Mouse (Mus musculus) embryonic facial prominence, embryonic 10.5 days (tissue): Measurements from ENCODE around the gene Hist1h3a. TPM values are rescaled to one million over a fixed set of nuclear protein-coding genes. Genes with fewer than 3 reads are reported as not detected.
"Not testable (repeated sequence)": the region's sequence is repeated elsewhere in the genome, so short reads cannot be mapped to it uniquely, and the experiment has no call there.

Experiments
- DNase-seq: peaks from one replicate; pipeline ENCODE4 v3.0.0-alpha.2; 2017; ENCODE audit warnings: low spot score
- H3K27ac ChIP-seq: fragments of 300-500 bp; sonication (generic); replicated peaks from 2 replicates; pipeline ENCODE4 v1.5.1; 2016; ENCODE audit warnings: mild to moderate bottlenecking
- H3K27me3 ChIP-seq: fragments of 300-500 bp; sonication (generic); replicated peaks from 2 replicates; pipeline ENCODE4 v1.6.1; 2016; ENCODE audit warnings: low read depth, mild to moderate bottlenecking; ENCODE audit not compliant: poor library complexity, severe bottlenecking
- H3K36me3 ChIP-seq: fragments of 300-500 bp; sonication (generic); replicated peaks from 2 replicates; pipeline ENCODE4 v1.6.1; 2016; ENCODE audit warnings: mild to moderate bottlenecking, moderate library complexity
- H3K4me1 ChIP-seq: fragments of 300-500 bp; sonication (generic); 2 replicates; pipeline ENCODE4 v1.6.1; 2016
- H3K4me3 ChIP-seq: fragments of 300-500 bp; sonication (generic); 2 replicates; pipeline ENCODE4 v1.5.1; 2016; ENCODE audit warnings: mild to moderate bottlenecking, moderate library complexity
- H3K9me3 ChIP-seq: fragments of 300-500 bp; sonication (generic); 2 replicates; pipeline ENCODE4 v1.6.1; 2016; ENCODE audit warnings: mild to moderate bottlenecking
- WGBS: fragments of 180-500 bp; shearing (Covaris S2); methylation state at CpG from one replicate; pipeline ENCODE4 v1.1.7; 2016; 5-methylcytosine and 5-hydroxymethylcytosine counted together
- polyA plus RNA-seq: library from polyadenylated mRNA; unstranded; fragments of >200 nt; fragmentation: Nextera tagmentation; extraction: Ambion mirVana; gene quantifications from 2 replicates; pipeline ENCODE4 v1.2.1, GENCODE M21; 2016

The Hist1h3a gene
- 4.7 and 5.0 TPM in 2 replicates for polyA plus RNA-seq

GRCm38 (mm10) chr13:23761871-23762821 is at the start of gene Hist1h3a:
Gene Hist1h3a (minus strand): TSS chr13:23762386.
- not testable (repeated sequence) for H3K36me3 ChIP-seq, H3K27me3 ChIP-seq, H3K9me3 ChIP-seq
- DNase-seq: peak; percentile 74
- Histone ChIP-seq H3K27ac (peak within 1 kb of the TSS; percentile 92), H3K4me3 (peak within 1 kb of the TSS; percentile 70), H3K4me1 (peaks cover 45% of the 10 kb centered on the region)
- under 1% methylated on average over 38 of the region's 52 CpGs for WGBS

GRCm38 (mm10) chr13:23806422-23807052 is 44.4 kb upstream of the Hist1h3a start, which contains the start of gene Slc17a2:
Gene Slc17a2 (plus strand): TSS chr13:23806993.
- DNase-seq: no peak
- Histone ChIP-seq H3K4me1 (0 out of 2 replicates have a peak, but pooled peaks cover 4% of the 10 kb centered on the region), H3K36me3 (no peaks in the 10 kb centered on the region), H3K4me3 (no peak within 1 kb of the TSS), H3K9me3 (no peaks in the 10 kb centered on the region), H3K27ac (no peak within 1 kb of the TSS), H3K27me3 (no peaks in the 10 kb centered on the region)
- 91% methylated on average over 15 of the region's 15 CpGs for WGBS

GRCm38 (mm10) chr13:23804532-23804931 is 42.3 kb upstream of the Hist1h3a start:
- H3K4me3 ChIP-seq: no peak overlapping the region
- H3K36me3 ChIP-seq: no peaks in the 10 kb centered on the region
- H3K27ac ChIP-seq: no peak overlapping the region
- H3K27me3 ChIP-seq: no peaks in the 10 kb centered on the region
- no peaks in the 10 kb centered on the region for H3K9me3 ChIP-seq
- no peak for DNase-seq
- 0 out of 2 replicates have a peak, but pooled peaks cover 4% of the 10 kb centered on the region for H3K4me1 ChIP-seq
- WGBS: 82% methylated on average over 2 of the region's 2 CpGs

GRCm38 (mm10) chr13:23799405-23799804 is 37.2 kb upstream of the Hist1h3a start:
- no peaks in the 10 kb centered on the region for H3K27me3 ChIP-seq
- no peaks in the 10 kb centered on the region for H3K9me3 ChIP-seq
- H3K4me3 ChIP-seq: no peak overlapping the region
- WGBS: 77% methylated on average over 5 of the region's 5 CpGs
- H3K4me1 ChIP-seq: peaks cover 21% of the 10 kb centered on the region
- H3K27ac ChIP-seq: no peak overlapping the region
- H3K36me3 ChIP-seq: no peaks in the 10 kb centered on the region
- DNase-seq: no peak

GRCm38 (mm10) chr13:23792520-23792919 is 30.3 kb upstream of the Hist1h3a start:
- H3K27ac ChIP-seq: no peak overlapping the region
- WGBS: 51% methylated on average over 2 of the region's 2 CpGs
- no peaks in the 10 kb centered on the region for H3K36me3 ChIP-seq
- no peaks in the 10 kb centered on the region for H3K27me3 ChIP-seq
- no peaks in the 10 kb centered on the region for H3K9me3 ChIP-seq
- H3K4me1 ChIP-seq: 0 out of 2 replicates have a peak, but pooled peaks cover under 1% of the 10 kb centered on the region
- peak; percentile 23 for DNase-seq
- H3K4me3 ChIP-seq: no peak overlapping the region

GRCm38 (mm10) chr13:23779025-23779424 is 16.8 kb upstream of the Hist1h3a start:
- Histone ChIP-seq H3K4me1 (no peaks in the 10 kb centered on the region), H3K4me3 (no peak overlapping the region), H3K36me3 (no peaks in the 10 kb centered on the region), H3K27me3 (no peaks in the 10 kb centered on the region), H3K27ac (no peak overlapping the region), H3K9me3 (no peaks in the 10 kb centered on the region)
- no peak for DNase-seq
- WGBS: 90% methylated on average over 4 of the region's 4 CpGs

GRCm38 (mm10) chr13:23778339-23778738 is 16.2 kb upstream of the Hist1h3a start:
- Histone ChIP-seq H3K27ac (no peak overlapping the region), H3K9me3 (no peaks in the 10 kb centered on the region), H3K4me1 (no peaks in the 10 kb centered on the region), H3K27me3 (no peaks in the 10 kb centered on the region), H3K4me3 (no peak overlapping the region), H3K36me3 (no peaks in the 10 kb centered on the region)
- no peak for DNase-seq
- 92% methylated on average over 7 of the region's 7 CpGs for WGBS

GRCm38 (mm10) chr13:23772561-23773313 is 10.6 kb upstream of the Hist1h3a start:
- no peaks in the 10 kb centered on the region for H3K36me3 ChIP-seq
- DNase-seq: peak; percentile 78
- peaks cover 14% of the 10 kb centered on the region for H3K4me1 ChIP-seq
- no peaks in the 10 kb centered on the region for H3K27me3 ChIP-seq
- no peak overlapping the region; the same call in 1 of the 2 replicates for H3K27ac ChIP-seq
- WGBS: 25% methylated on average over 21 of the region's 21 CpGs
- peak overlapping the region; percentile 42 for H3K4me3 ChIP-seq
- H3K9me3 ChIP-seq: no peaks in the 10 kb centered on the region

GRCm38 (mm10) chr13:23769613-23770012 is 7.4 kb upstream of the Hist1h3a start, which contains the start of gene Trim38:
Gene Trim38 (plus strand): TSS chr13:23769913.
- WGBS: 84% methylated on average over 2 of the region's 2 CpGs
- not testable (repeated sequence) for H3K36me3 ChIP-seq, H3K9me3 ChIP-seq, H3K27me3 ChIP-seq, H3K27ac ChIP-seq, H3K4me3 ChIP-seq, DNase-seq
- peaks cover 16% of the 10 kb centered on the region for H3K4me1 ChIP-seq

GRCm38 (mm10) chr13:23768834-23769397 is 6.7 kb upstream of the Hist1h3a start:
- Histone ChIP-seq H3K36me3 (no peaks in the 10 kb centered on the region), H3K27ac (no peak overlapping the region), H3K9me3 (no peaks in the 10 kb centered on the region), H3K4me3 (no peak overlapping the region), H3K4me1 (peaks cover 23% of the 10 kb centered on the region), H3K27me3 (no peaks in the 10 kb centered on the region)
- 51% methylated on average over 5 of the region's 5 CpGs for WGBS
- DNase-seq: no peak

- H3K9me3 ChIP-seq: no peaks in the 10 kb centered on the region
- H3K27me3 ChIP-seq: no peaks in the 10 kb centered on the region
- no peaks in the 10 kb centered on the region for H3K36me3 ChIP-seq
- H3K4me3 ChIP-seq: no peak overlapping the region
- no peak overlapping the region for H3K27ac ChIP-seq
- no peak for DNase-seq
- H3K4me1 ChIP-seq: peaks cover 28% of the 10 kb centered on the region
Observed at GRCm38 (mm10) chr13:23766772-23767171, 4.6 kb upstream of the Hist1h3a start.

GRCm38 (mm10) chr13:23765172-23765513 is 3.0 kb upstream of the Hist1h3a start:
- H3K36me3 ChIP-seq: no peaks in the 10 kb centered on the region
- 67% methylated on average over 1 of the region's 1 CpGs for WGBS
- H3K4me3 ChIP-seq: peak overlapping the region; percentile 70
- H3K9me3 ChIP-seq: no peaks in the 10 kb centered on the region
- peak overlapping the region; percentile 92; the same call in 1 of the 2 replicates for H3K27ac ChIP-seq
- no peaks in the 10 kb centered on the region for H3K27me3 ChIP-seq
- no peak for DNase-seq
- H3K4me1 ChIP-seq: peaks cover 28% of the 10 kb centered on the region
